Mouse (Mus musculus) heart, adult 10 weeks (tissue): ENCODE data around the gene Gtf2h4. TPM values are rescaled to one million over a fixed set of nuclear protein-coding genes. Genes with fewer than 3 reads are reported as not detected.

Experiments
- polyA plus RNA-seq: library from polyadenylated mRNA; stranded (reverse); fragments of 350-450 nt; fragmentation: Illumina TruSeq; extraction: RNeasy Lipid Tissue Mini Kit (QIAGEN cat#74804); gene quantifications from one replicate; pipeline ENCODE4 v1.2.3, GENCODE M21; 2014; ENCODE audit warnings: low read depth, low replicate concordance

Gtf2h4 gene
- polyA plus RNA-seq = 17.7 TPM

GRCm38 (mm10) chr17:35673416-35674035, at the start of gene Gtf2h4:
TSS of gene Gtf2h4 (minus strand) at chr17:35673739.

GRCm38 (mm10) chr17:35704621-35705464, 31.3 kb upstream of the Gtf2h4 start, which contains the start of gene Ddr1:
TSS of gene Ddr1 (minus strand) at chr17:35704621.

GRCm38 (mm10) chr17:35667334-35668065, 6.0 kb downstream of the Gtf2h4 start, which contains the start of gene Vars2:
TSS of gene Vars2 (minus strand) at chr17:35667592.

GRCm38 (mm10) chr17:35643609-35644236, 29.8 kb downstream of the Gtf2h4 start, which contains the start of gene Mucl3:
TSS of gene Mucl3 (minus strand) at chr17:35643695.

GRCm38 (mm10) chr17:35626537-35626936, 47.0 kb downstream of the Gtf2h4 start, which contains the start of gene Gm9573:
TSS of gene Gm9573 (minus strand) at chr17:35626637.

Other genes with a start within 250 kb of the Gtf2h4 start
- 6.8 TPM for gene H2-Q6, start 248.9 kb downstream of the Gtf2h4 start, polyA plus RNA-seq
- 9.3 TPM for gene H2-Q7, start 234.6 kb downstream of the Gtf2h4 start, polyA plus RNA-seq
- 1.7 TPM for gene H2-Q10, start 203.7 kb downstream of the Gtf2h4 start, polyA plus RNA-seq
- not detected for gene Pou5f1, start 167.7 kb downstream of the Gtf2h4 start, polyA plus RNA-seq
- 2.4 TPM for gene Tcf19, start 156.9 kb downstream of the Gtf2h4 start, polyA plus RNA-seq
- gene Cchcr1, start 156.6 kb downstream of the Gtf2h4 start, polyA plus RNA-seq = 3.0 TPM
- gene Psors1c2, start 140.5 kb downstream of the Gtf2h4 start, polyA plus RNA-seq = 0.60 TPM
- gene Cdsn, start 121.6 kb downstream of the Gtf2h4 start, polyA plus RNA-seq = 0.47 TPM
- not detected for gene 2300002M23Rik, start 106.3 kb downstream of the Gtf2h4 start, polyA plus RNA-seq
- not detected for gene Sfta2, start 72.2 kb downstream of the Gtf2h4 start, polyA plus RNA-seq
- not detected for gene Gm9573, start 47.1 kb downstream of the Gtf2h4 start, polyA plus RNA-seq
- gene Mucl3, start 30.0 kb downstream of the Gtf2h4 start, polyA plus RNA-seq = not detected
- 18.8 TPM for gene Vars2, start 6.1 kb downstream of the Gtf2h4 start, polyA plus RNA-seq
- gene Ddr1, start 30.9 kb upstream of the Gtf2h4 start, polyA plus RNA-seq = 21.4 TPM
- gene Ier3, start 147.9 kb upstream of the Gtf2h4 start, polyA plus RNA-seq = 49.8 TPM
- 165 TPM for gene Flot1, start 149.5 kb upstream of the Gtf2h4 start, polyA plus RNA-seq
- 61.0 TPM for gene Tubb5, start 164.6 kb upstream of the Gtf2h4 start, polyA plus RNA-seq
- 11.2 TPM for gene Mdc1, start 167.8 kb upstream of the Gtf2h4 start, polyA plus RNA-seq
- gene Nrm, start 187.6 kb upstream of the Gtf2h4 start, polyA plus RNA-seq = 2.1 TPM
- gene Ppp1r18, start 191.9 kb upstream of the Gtf2h4 start, polyA plus RNA-seq = 15.0 TPM
- 35.4 TPM for gene Dhx16, start 206.1 kb upstream of the Gtf2h4 start, polyA plus RNA-seq
- 140 TPM for gene 2310061I04Rik, start 223.7 kb upstream of the Gtf2h4 start, polyA plus RNA-seq
- gene Atat1, start 236.3 kb upstream of the Gtf2h4 start, polyA plus RNA-seq = 9.7 TPM
- 69.9 TPM for gene Mrps18b, start 242.7 kb upstream of the Gtf2h4 start, polyA plus RNA-seq
- 16.9 TPM for gene Ppp1r10, start 242.7 kb upstream of the Gtf2h4 start, polyA plus RNA-seq